Mouse (Mus musculus) monocyte, adult 2 months (primary cell): Measurements from ENCODE around the gene Gm29423.
"Not testable (repeated sequence)": the region's sequence is repeated elsewhere in the genome, so short reads cannot be mapped to it uniquely, and the experiment has no call there.

ENCODE experiments used
- DNase-seq, 2 experiments: peaks; one replicate each; pipeline ENCODE4 v3.0.0; 2022; ENCODE audit warnings: low spot score in 2 of 2, low read depth in 1 of 2

Gm29423 gene

DNA sequence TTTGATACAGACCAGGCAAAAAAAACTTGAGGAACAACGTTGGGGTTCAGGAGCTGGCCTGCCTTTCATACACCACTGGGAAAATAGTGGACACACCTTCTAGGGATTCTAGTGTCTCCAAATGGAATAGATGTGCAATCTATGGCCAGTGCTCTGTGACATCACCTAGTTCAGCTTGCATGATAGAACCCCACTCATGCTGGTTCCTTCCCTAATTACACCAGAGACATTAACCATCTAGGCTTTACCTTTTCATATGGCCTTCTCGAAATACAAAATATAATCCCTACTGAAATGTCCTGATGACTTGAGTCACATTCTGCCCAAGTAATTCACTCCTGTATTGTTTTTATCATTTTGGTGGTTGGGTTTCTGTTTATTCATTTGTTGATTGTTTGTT, at the start of gene Gm29423, which contains the start of gene Gm29644:
Gene Gm29423 (minus strand): TSS at position 101 of the 400 bp plus-strand sequence.
Gene Gm29644 (minus strand): TSS at position 157 of the 400 bp plus-strand sequence.
- not testable (repeated sequence) for DNase-seq

- DNase-seq = not testable (repeated sequence)
Observed at GRCm38 (mm10) chrY:70273542-70273941, 29.5 kb downstream of the Gm29423 start, which contains the start of gene Gm21118. Gene Gm21118 (minus strand): TSS chrY:70273642.
